Mouse (Mus musculus): ENCODE measurements around the gene Gm12216. TPM values are rescaled to one million over a fixed set of nuclear protein-coding genes. Genes with fewer than 3 reads are reported as not detected.

Gene Gm12216
- polyA plus RNA-seq, 1 experiment from 2014 or later: 1.9 TPM

GRCm38 (mm10) chr11:53762426-53762825 is 96.6 kb downstream of the Gm12216 start:
- Histone ChIP-seq H3K27me3 (ENCODE audit: control insufficient read depth, insufficient read depth, low read length) (no peaks in the 10 kb centered on the region), H3K36me3 (ENCODE audit: control insufficient read depth, insufficient read depth, low read length) (no peaks in the 10 kb centered on the region), H3K9ac (ENCODE audit: low read length) (no peak overlapping the region), H3K9me3 (ENCODE audit: control insufficient read depth, low read length) (no peaks in the 10 kb centered on the region), H3K4me2 (replicated peaks; ENCODE audit: low read depth) (peak overlapping the region; percentile 50), H3K4me1 (replicated peaks; ENCODE audit: control insufficient read depth, insufficient read depth) (peaks cover 19% of the 10 kb centered on the region), H3K27ac (replicated peaks) (peak overlapping the region; percentile 97), H3K4me3 (ENCODE audit: low read depth, low read length) (peak overlapping the region; percentile 23; the same call in 1 of the 2 replicates)
- ATAC-seq (ENCODE audit: low FRiP score, low TSS enrichment) (no peak), DNase-seq (ENCODE audit: low spot score) (no peak)
- 23% methylated on average over 2 of the region's 2 CpGs for WGBS
- TF ChIP-seq EP300 (optimal IDR thresholded peaks at IDR 0.05) (no peak), CTCF (IDR thresholded peaks at IDR 0.05; ENCODE audit: low read depth) (no peak)

GRCm38 (mm10) chr11:53761822-53762221 is 97.2 kb downstream of the Gm12216 start:
- peak; percentile 22; the same call in 1 of the 2 replicates for ATAC-seq (ENCODE audit: low FRiP score, low TSS enrichment)
- no peak for TF ChIP-seq EP300 (optimal IDR thresholded peaks at IDR 0.05)
- no peak for TF ChIP-seq CTCF (IDR thresholded peaks at IDR 0.05; ENCODE audit: low read depth)
- H3K4me1 ChIP-seq (replicated peaks; ENCODE audit: control insufficient read depth, insufficient read depth): peaks cover 19% of the 10 kb centered on the region

GRCm38 (mm10) chr11:53761284-53761683 is 97.8 kb downstream of the Gm12216 start:
- Histone ChIP-seq H3K9me3 (ENCODE audit: control insufficient read depth, low read length) (no peaks in the 10 kb centered on the region), H3K27me3 (ENCODE audit: control insufficient read depth, insufficient read depth, low read length) (no peaks in the 10 kb centered on the region), H3K9ac (ENCODE audit: low read length) (no peak overlapping the region), H3K4me3 (ENCODE audit: low read depth, low read length) (no peak overlapping the region), H3K4me1 (replicated peaks; ENCODE audit: control insufficient read depth, insufficient read depth) (peaks cover 19% of the 10 kb centered on the region), H3K27ac (replicated peaks) (peak overlapping the region; percentile 97), H3K4me2 (replicated peaks; ENCODE audit: low read depth) (no peak overlapping the region), H3K36me3 (ENCODE audit: control insufficient read depth, insufficient read depth, low read length) (no peaks in the 10 kb centered on the region)
- DNase-seq (ENCODE audit: low spot score) (no peak), ATAC-seq (ENCODE audit: low FRiP score, low TSS enrichment) (no peak)
- TF ChIP-seq EP300 (optimal IDR thresholded peaks at IDR 0.05) (no peak), CTCF (IDR thresholded peaks at IDR 0.05; ENCODE audit: low read depth) (no peak)
- 65% methylated on average over 5 of the region's 5 CpGs for WGBS

More at GRCm38 (mm10) chr11:53761822-53762221, 97.2 kb downstream of the Gm12216 start:
- H3K36me3 ChIP-seq (ENCODE audit: control insufficient read depth, insufficient read depth, low read length): no peaks in the 10 kb centered on the region
- no peak overlapping the region for H3K4me2 ChIP-seq (replicated peaks; ENCODE audit: low read depth)
- no peak overlapping the region for H3K9ac ChIP-seq (ENCODE audit: low read length)
- peak; percentile 55 for DNase-seq (ENCODE audit: low spot score)
- no peaks in the 10 kb centered on the region for H3K9me3 ChIP-seq (ENCODE audit: control insufficient read depth, low read length)
- WGBS: 22% methylated on average over 2 of the region's 2 CpGs
- peak overlapping the region; percentile 97 for H3K27ac ChIP-seq (replicated peaks)
- no peak overlapping the region for H3K4me3 ChIP-seq (ENCODE audit: low read depth, low read length)
- H3K27me3 ChIP-seq (ENCODE audit: control insufficient read depth, insufficient read depth, low read length): no peaks in the 10 kb centered on the region

GRCm38 (mm10) chr11:53759545-53760406 is 99.3 kb downstream of the Gm12216 start:
- no peak for TF ChIP-seq EP300 (optimal IDR thresholded peaks at IDR 0.05)
- no peak for TF ChIP-seq CTCF (IDR thresholded peaks at IDR 0.05; ENCODE audit: low read depth)
- H3K27ac ChIP-seq (replicated peaks): peak overlapping the region; percentile 76
- no peaks in the 10 kb centered on the region for H3K27me3 ChIP-seq (ENCODE audit: control insufficient read depth, insufficient read depth, low read length)
- ATAC-seq (ENCODE audit: low FRiP score, low TSS enrichment): no peak
- WGBS: 34% methylated on average over 22 of the region's 22 CpGs
- no peak overlapping the region for H3K4me2 ChIP-seq (replicated peaks; ENCODE audit: low read depth)
- no peak overlapping the region for H3K4me3 ChIP-seq (ENCODE audit: low read depth, low read length)
- H3K9ac ChIP-seq (ENCODE audit: low read length): 0 out of 2 replicates have a peak overlapping the region, but pooled peaks have one; percentile 31
- H3K4me1 ChIP-seq (replicated peaks; ENCODE audit: control insufficient read depth, insufficient read depth): peaks cover 19% of the 10 kb centered on the region
- no peaks in the 10 kb centered on the region for H3K36me3 ChIP-seq (ENCODE audit: control insufficient read depth, insufficient read depth, low read length)
- no peak for DNase-seq (ENCODE audit: low spot score)
- no peaks in the 10 kb centered on the region for H3K9me3 ChIP-seq (ENCODE audit: control insufficient read depth, low read length)

GRCm38 (mm10) chr11:53758791-53759351 is 100.2 kb downstream of the Gm12216 start:
- H3K4me1 ChIP-seq (replicated peaks; ENCODE audit: control insufficient read depth, insufficient read depth): peaks cover 19% of the 10 kb centered on the region
- H3K4me2 ChIP-seq (replicated peaks; ENCODE audit: low read depth): no peak overlapping the region
- ATAC-seq (ENCODE audit: low FRiP score, low TSS enrichment) (peak; percentile 20; the same call in 1 of the 2 replicates), DNase-seq (ENCODE audit: low spot score) (peak; percentile 35)
- no peaks in the 10 kb centered on the region for H3K27me3 ChIP-seq (ENCODE audit: control insufficient read depth, insufficient read depth, low read length)
- no peak overlapping the region for H3K4me3 ChIP-seq (ENCODE audit: low read depth, low read length)
- no peak overlapping the region for H3K9ac ChIP-seq (ENCODE audit: low read length)
- H3K36me3 ChIP-seq (ENCODE audit: control insufficient read depth, insufficient read depth, low read length): no peaks in the 10 kb centered on the region
- TF ChIP-seq EP300 (optimal IDR thresholded peaks at IDR 0.05) (no peak), CTCF (IDR thresholded peaks at IDR 0.05; ENCODE audit: low read depth) (peak; percentile 68)
- 23% methylated on average over 6 of the region's 6 CpGs for WGBS
- H3K27ac ChIP-seq (replicated peaks): peak overlapping the region; percentile 76
- H3K9me3 ChIP-seq (ENCODE audit: control insufficient read depth, low read length): no peaks in the 10 kb centered on the region
